Mouse (Mus musculus) MEL (cell line): ENCODE data around the gene Smarca2. TPM values are rescaled to one million over a fixed set of nuclear protein-coding genes. Genes with fewer than 3 reads are reported as not detected.

Experiments used
- DNase-seq: peaks from one replicate; pipeline ENCODE4 v3.0.0; 2011; ENCODE audit warnings: low read depth, low spot score
- H3K27ac ChIP-seq: 2 replicates; pipeline ENCODE4 v1.5.1; 2012; ENCODE audit warnings: low read depth, mild to moderate bottlenecking, control low read depth, low read length, moderate library complexity; ENCODE audit not compliant: control insufficient read depth
- H3K27me3 ChIP-seq, 2 experiments: fragments of 150-350 bp in 1 of 2; sonication (generic) in 1 of 2; 2 replicates each; pipeline ENCODE4 v1.6.1; 2012; ENCODE audit warnings: low read length in 2 of 2, mild to moderate bottlenecking in 2 of 2, improper control_type of control experiment in 1 of 2, moderate library complexity in 1 of 2; ENCODE audit not compliant: insufficient read depth in 2 of 2, control insufficient read depth in 1 of 2
- H3K36me3 ChIP-seq, 2 experiments: 2 replicates each; pipeline ENCODE4 v1.6.1; 2012 to 2014; ENCODE audit warnings: low read length in 2 of 2, improper control_type of control experiment in 1 of 2, inconsistent platforms in 1 of 2, mild to moderate bottlenecking in 1 of 2; ENCODE audit not compliant: insufficient read depth in 2 of 2, control insufficient read depth in 1 of 2
- H3K4me1 ChIP-seq, 2 experiments: fragments of 150-350 bp in 1 of 2; sonication (generic) in 1 of 2; 2 replicates each; pipeline ENCODE4 v1.6.1; 2012; ENCODE audit warnings: low read length in 2 of 2, improper control_type of control experiment in 1 of 2, mild to moderate bottlenecking in 1 of 2; ENCODE audit not compliant: insufficient read depth in 2 of 2, control insufficient read depth in 1 of 2
- H3K4me3 ChIP-seq, 2 experiments: fragments of 150-350 bp in 1 of 2; sonication (generic) in 1 of 2; 2 replicates each; pipeline ENCODE4 v1.5.1; 2012; ENCODE audit warnings: low read depth in 2 of 2, low read length in 2 of 2, mild to moderate bottlenecking in 2 of 2, moderate library complexity in 2 of 2, control low read depth in 1 of 2, improper control_type of control experiment in 1 of 2; ENCODE audit not compliant: control insufficient read depth in 1 of 2, insufficient read depth in 1 of 2
- H3K79me2 ChIP-seq: 2 replicates; pipeline ENCODE4 v1.6.1; 2012; ENCODE audit warnings: mild to moderate bottlenecking, low read length, moderate library complexity; ENCODE audit not compliant: control insufficient read depth, poor library complexity, insufficient read depth
- H3K9ac ChIP-seq: 2 replicates; pipeline ENCODE4 v1.6.1; 2012; ENCODE audit warnings: low read depth, mild to moderate bottlenecking, control low read depth, low read length, moderate library complexity; ENCODE audit not compliant: control insufficient read depth, poor library complexity, severe bottlenecking
- H3K9me3 ChIP-seq: fragments of 150-350 bp; sonication (generic); replicated peaks from 2 replicates; pipeline ENCODE4 v1.6.1; 2012; ENCODE audit warnings: mild to moderate bottlenecking, low read length, improper control_type of control experiment, moderate library complexity; ENCODE audit not compliant: insufficient read depth
- BHLHE40 ChIP-seq: IDR thresholded peaks from 2 replicates; pipeline ENCODE4 v1.6.1; 2012; ENCODE audit warnings: low read depth, mild to moderate bottlenecking, inconsistent platforms, low read length, improper control_type of control experiment, borderline replicate concordance
- CTCF ChIP-seq, 3 experiments: IDR thresholded peaks in 2 of 3; conservative IDR thresholded peaks in 1 of 3; 2 replicates each; pipeline ENCODE4 v1.5.1; 2011 to 2012; ENCODE audit warnings: low read length in 3 of 3, low read depth in 2 of 3, mild to moderate bottlenecking in 2 of 3, improper control_type of control experiment in 1 of 3, inconsistent platforms in 1 of 3, mixed read lengths in 1 of 3, moderate library complexity in 1 of 3; ENCODE audit not compliant: control insufficient read depth in 1 of 3, insufficient read depth in 1 of 3, poor library complexity in 1 of 3, severe bottlenecking in 1 of 3
- ELF1 ChIP-seq: IDR thresholded peaks from 2 replicates; pipeline ENCODE4 v1.6.1; 2014; ENCODE audit warnings: low read depth, mild to moderate bottlenecking, inconsistent platforms, low read length, improper control_type of control experiment, moderate library complexity
- EP300 ChIP-seq, 2 experiments: IDR thresholded peaks; 2 replicates each; pipeline ENCODE4 v1.6.1; 2011; ENCODE audit warnings: improper control_type of control experiment in 2 of 2, low read length in 2 of 2, low read depth in 1 of 2, mild to moderate bottlenecking in 1 of 2
- GABPA ChIP-seq: IDR thresholded peaks from 2 replicates; pipeline ENCODE4 v1.6.1; 2012; ENCODE audit warnings: low read depth, mild to moderate bottlenecking, inconsistent platforms, low read length, improper control_type of control experiment, moderate library complexity
- HCFC1 ChIP-seq: IDR thresholded peaks from 2 replicates; pipeline ENCODE4 v1.6.1; 2012; ENCODE audit warnings: low read depth, mild to moderate bottlenecking, inconsistent platforms, low read length, improper control_type of control experiment, moderate library complexity
- JUND ChIP-seq: IDR thresholded peaks from 2 replicates; pipeline ENCODE4 v1.6.1; 2011; ENCODE audit warnings: low read depth, mild to moderate bottlenecking, improper control_type of control experiment, low read length
- KAT2A ChIP-seq: conservative IDR thresholded peaks from 2 replicates; pipeline ENCODE4 v1.6.1; 2012; ENCODE audit warnings: low read depth, low read length, improper control_type of control experiment, inconsistent platforms
- MAX ChIP-seq: IDR thresholded peaks from 2 replicates; pipeline ENCODE4 v1.6.1; 2011; ENCODE audit warnings: low read length, improper control_type of control experiment
- MXI1 ChIP-seq: IDR thresholded peaks from 2 replicates; pipeline ENCODE4 v1.6.1; 2011; ENCODE audit warnings: mild to moderate bottlenecking, low read depth, low read length, improper control_type of control experiment
- MYB ChIP-seq: IDR thresholded peaks from 2 replicates; pipeline ENCODE4 v1.6.1; 2011; ENCODE audit warnings: mild to moderate bottlenecking, low read depth, low read length, improper control_type of control experiment
- MYC ChIP-seq: IDR thresholded peaks from 2 replicates; pipeline ENCODE4 v1.6.1; 2011; ENCODE audit warnings: low read depth, mild to moderate bottlenecking, low read length, improper control_type of control experiment, moderate library complexity
- NELFE ChIP-seq: IDR thresholded peaks from 2 replicates; pipeline ENCODE4 v1.6.1; 2011; ENCODE audit warnings: low read depth, low read length, improper control_type of control experiment
- NRF1 ChIP-seq: IDR thresholded peaks from 2 replicates; pipeline ENCODE4 v1.6.1; 2014; ENCODE audit warnings: low read depth, mild to moderate bottlenecking, inconsistent platforms, low read length, improper control_type of control experiment, moderate library complexity; ENCODE audit not compliant: poor library complexity, insufficient read depth, severe bottlenecking
- POLR2A ChIP-seq, 2 experiments: IDR thresholded peaks; 2 replicates each; pipeline ENCODE4 v1.6.1; 2011 to 2012; ENCODE audit warnings: low read length in 2 of 2, mild to moderate bottlenecking in 2 of 2, control low read depth in 1 of 2, improper control_type of control experiment in 1 of 2, low read depth in 1 of 2, moderate library complexity in 1 of 2; ENCODE audit not compliant: control insufficient read depth in 1 of 2, insufficient read depth in 1 of 2, poor library complexity in 1 of 2
- POLR2AphosphoS2 ChIP-seq: IDR thresholded peaks from 2 replicates; pipeline ENCODE4 v1.6.1; 2011; ENCODE audit warnings: low read length, improper control_type of control experiment
- POLR2AphosphoS5 ChIP-seq: IDR thresholded peaks from 2 replicates; pipeline ENCODE4 v1.6.1; 2012; ENCODE audit warnings: low read depth, borderline replicate concordance, mild to moderate bottlenecking, inconsistent platforms, low read length, moderate library complexity, mixed read lengths
- RAD21 ChIP-seq: IDR thresholded peaks from 2 replicates; pipeline ENCODE4 v1.6.1; 2011; ENCODE audit warnings: mild to moderate bottlenecking, low read depth, low read length, improper control_type of control experiment
- RCOR1 ChIP-seq: IDR thresholded peaks from 2 replicates; pipeline ENCODE4 v1.6.1; 2012; ENCODE audit warnings: low read depth, mild to moderate bottlenecking, inconsistent platforms, low read length, improper control_type of control experiment
- SIN3A ChIP-seq: IDR thresholded peaks from 2 replicates; pipeline ENCODE4 v1.6.1; 2012; ENCODE audit warnings: low read length, improper control_type of control experiment, inconsistent platforms
- SMC3 ChIP-seq: IDR thresholded peaks from 2 replicates; pipeline ENCODE4 v1.6.1; 2011; ENCODE audit warnings: low read depth, low read length, improper control_type of control experiment
- TAL1 ChIP-seq: IDR thresholded peaks from 2 replicates; pipeline ENCODE4 v1.6.1; 2012; ENCODE audit warnings: mild to moderate bottlenecking, inconsistent platforms, low read length, moderate library complexity, mixed read lengths
- TBP ChIP-seq: IDR thresholded peaks from 2 replicates; pipeline ENCODE4 v1.8.0; 2011; ENCODE audit warnings: low read depth, low read length, improper control_type of control experiment
- TCF12 ChIP-seq: IDR thresholded peaks from 2 replicates; pipeline ENCODE4 v1.6.1; 2014; ENCODE audit warnings: low read depth, mild to moderate bottlenecking, inconsistent platforms, low read length, improper control_type of control experiment, moderate library complexity
- UBTF ChIP-seq: IDR thresholded peaks from 2 replicates; pipeline ENCODE4 v1.6.1; 2012; ENCODE audit warnings: low read depth, mild to moderate bottlenecking, inconsistent platforms, low read length, improper control_type of control experiment, moderate library complexity, borderline replicate concordance; ENCODE audit not compliant: insufficient read depth
- USF1 ChIP-seq: IDR thresholded peaks from 2 replicates; pipeline ENCODE4 v1.6.1; 2014; ENCODE audit warnings: low read depth, mild to moderate bottlenecking, inconsistent platforms, low read length, improper control_type of control experiment, moderate library complexity
- USF2 ChIP-seq, 2 experiments: IDR thresholded peaks; 2 replicates each; pipeline ENCODE4 v1.6.1; 2011 to 2012; ENCODE audit warnings: improper control_type of control experiment in 2 of 2, low read length in 2 of 2, borderline replicate concordance in 1 of 2, inconsistent platforms in 1 of 2, low read depth in 1 of 2, mild to moderate bottlenecking in 1 of 2; ENCODE audit not compliant: insufficient read depth in 1 of 2
- ZC3H11A ChIP-seq: IDR thresholded peaks from 2 replicates; pipeline ENCODE4 v1.6.1; 2012; ENCODE audit warnings: low read depth, mild to moderate bottlenecking, inconsistent platforms, low read length, improper control_type of control experiment
- ZKSCAN1 ChIP-seq: IDR thresholded peaks from 2 replicates; pipeline ENCODE4 v1.6.1; 2012; ENCODE audit warnings: low read depth, mild to moderate bottlenecking, inconsistent platforms, low read length, improper control_type of control experiment, moderate library complexity
- ZMIZ1 ChIP-seq: IDR thresholded peaks from 2 replicates; pipeline ENCODE4 v1.6.1; 2012; ENCODE audit warnings: low read depth, mild to moderate bottlenecking, inconsistent platforms, low read length, improper control_type of control experiment, moderate library complexity
- ZNF384 ChIP-seq: IDR thresholded peaks from 2 replicates; pipeline ENCODE4 v1.6.1; 2012; ENCODE audit warnings: low read depth, mild to moderate bottlenecking, inconsistent platforms, low read length, improper control_type of control experiment
- polyA plus RNA-seq, 2 experiments: library from polyadenylated mRNA; stranded (reverse) in 1 of 2; unstranded in 1 of 2; fragments of >175 nt in 1 of 2; fragments of >200 nt in 1 of 2; gene quantifications; 2 replicates each; pipeline versions ENCODE4 v1.2.1 to v1.2.4; 2012; ENCODE audit warnings: low replicate concordance in 2 of 2, low read depth in 1 of 2; ENCODE audit not compliant: insufficient read length in 2 of 2, insufficient read depth in 1 of 2, missing spikeins in 1 of 2
- total RNA-seq: library from RNA; depleted of rRNA; stranded (reverse); fragments of 300-350 nt; gene quantifications from 2 replicates; pipeline ENCODE4 v1.2.3, GENCODE M21; 2012

Gene Smarca2
- total and polyA plus RNA-seq, 3 experiments: 6.6 to 23.2 TPM; not detected in 1

GRCm38 (mm10) chr19:26746290-26746689 is 141.4 kb downstream of the Smarca2 start:
- no peak overlapping the region for H3K4me3 ChIP-seq
- no peak for DNase-seq
- no peaks in the 10 kb centered on the region for H3K27me3 ChIP-seq
- peaks cover 0 to 2% of the 10 kb centered on the region in 2 experiments; a peak in 1 of 4 replicates for H3K4me1 ChIP-seq
- no peak overlapping the region for H3K27ac ChIP-seq
- H3K9me3 ChIP-seq: no peaks in the 10 kb centered on the region
- TF ChIP-seq ZMIZ1: no peak
- TF ChIP-seq POLR2AphosphoS2: no peak
- TF ChIP-seq JUND: no peak
- TF ChIP-seq UBTF: no peak
- TF ChIP-seq SIN3A: no peak
- TF ChIP-seq MYC: no peak
- no peak for TF ChIP-seq NRF1
- TF ChIP-seq TBP: no peak
- no peak for TF ChIP-seq RAD21
- TF ChIP-seq ZNF384: no peak
- TF ChIP-seq MYB: no peak
- TF ChIP-seq MXI1: no peak
- TF ChIP-seq CTCF (IDR thresholded peaks at IDR 0.05 in 2 of 3, conservative IDR thresholded peaks at IDR 0.05 in 1 of 3; ENCODE audit: control insufficient read depth in 1 of 3, insufficient read depth in 1 of 3, low read depth in 2 of 3, low read length in 3 of 3, poor library complexity in 1 of 3, severe bottlenecking in 1 of 3): no peak
- TF ChIP-seq USF1: no peak
- no peak for TF ChIP-seq TAL1
- TF ChIP-seq KAT2A: no peak
- TF ChIP-seq SMC3: no peak
- H3K36me3 ChIP-seq: no peaks in the 10 kb centered on the region
- no peak overlapping the region for H3K9ac ChIP-seq
- H3K79me2 ChIP-seq: peaks cover 2% of the 10 kb centered on the region; the same call in 1 of the 2 replicates

- H3K4me1 ChIP-seq: peaks cover 0 to 2% of the 10 kb centered on the region in 2 experiments; a peak in 1 of 4 replicates
- no peaks in the 10 kb centered on the region for H3K36me3 ChIP-seq
- H3K9ac ChIP-seq: peak overlapping the region; percentile 84
- H3K79me2 ChIP-seq: peaks cover 2% of the 10 kb centered on the region; the same call in 1 of the 2 replicates
- H3K27me3 ChIP-seq: no peaks in the 10 kb centered on the region
- H3K9me3 ChIP-seq: no peaks in the 10 kb centered on the region
- peak overlapping the region; percentile 91 for H3K27ac ChIP-seq
- TF ChIP-seq USF2 (IDR thresholded peaks at IDR 0.05; ENCODE audit: borderline replicate concordance in 1 of 2, insufficient read depth in 1 of 2, low read depth in 1 of 2, low read length in 2 of 2) (no peak), NELFE (no peak), MAX (no peak), MYB (no peak), ELF1 (no peak), RCOR1 (no peak), RAD21 (no peak), EP300 (IDR thresholded peaks at IDR 0.05; ENCODE audit: low read depth in 1 of 2, low read length in 2 of 2) (no peak), ZNF384 (no peak), POLR2AphosphoS5 (no peak), TCF12 (no peak), ZC3H11A (no peak), JUND (no peak), POLR2A (IDR thresholded peaks at IDR 0.05; ENCODE audit: control insufficient read depth in 1 of 2, insufficient read depth in 1 of 2, low read depth in 1 of 2, low read length in 2 of 2, poor library complexity in 1 of 2) (no peak), HCFC1 (no peak), BHLHE40 (no peak), POLR2AphosphoS2 (no peak), GABPA (no peak), ZKSCAN1 (no peak)
- DNase-seq: peak; percentile 13
- peak overlapping the region; percentile 68 to 73 for H3K4me3 ChIP-seq
Observed at GRCm38 (mm10) chr19:26746709-26747467, 142.0 kb downstream of the Smarca2 start.
